Mouse (Mus musculus) liver, adult 2 months (tissue): Measurements from ENCODE around the gene Tradd. TPM values are rescaled to one million over a fixed set of nuclear protein-coding genes. Genes with fewer than 3 reads are reported as not detected.

ENCODE experiments used
- DNase-seq: peaks from one replicate; pipeline ENCODE4 v3.0.0-alpha.2; 2011; ENCODE audit warnings: low read depth, low spot score; ENCODE audit errors: extremely low read depth
- H3K27ac ChIP-seq: fragments of 200-500 bp; replicated peaks from 2 replicates; pipeline ENCODE4 v1.5.1; 2012; ENCODE audit warnings: low read depth, mild to moderate bottlenecking, control low read depth, inconsistent platforms, low read length; ENCODE audit not compliant: insufficient read depth
- H3K27me3 ChIP-seq: fragments of 200-500 bp; 2 replicates; pipeline ENCODE4 v1.6.1; 2012; ENCODE audit warnings: mild to moderate bottlenecking, moderate library complexity, low read length, inconsistent platforms; ENCODE audit not compliant: control insufficient read depth, insufficient read depth
- H3K36me3 ChIP-seq: fragments of 200-500 bp; 2 replicates; pipeline ENCODE4 v1.6.1; 2012; ENCODE audit warnings: low read length, inconsistent platforms; ENCODE audit not compliant: control insufficient read depth, insufficient read depth
- H3K4me1 ChIP-seq: fragments of 200-500 bp; 2 replicates; pipeline ENCODE4 v1.6.1; 2011; ENCODE audit warnings: low read length; ENCODE audit not compliant: control insufficient read depth, insufficient read depth
- H3K4me3 ChIP-seq: fragments of 200-500 bp; 2 replicates; pipeline ENCODE4 v1.5.1; 2011; ENCODE audit warnings: low read depth, mild to moderate bottlenecking, control low read depth, low read length, moderate library complexity; ENCODE audit not compliant: insufficient read depth
- H3K79me2 ChIP-seq: fragments of 200-500 bp; 2 replicates; pipeline ENCODE4 v1.6.1; 2012; ENCODE audit warnings: inconsistent platforms, mild to moderate bottlenecking, low read length, moderate library complexity; ENCODE audit not compliant: control insufficient read depth, insufficient read depth
- H3K9ac ChIP-seq: fragments of 200-500 bp; 2 replicates; pipeline ENCODE4 v1.6.1; 2012; ENCODE audit warnings: low read depth, mild to moderate bottlenecking, control low read depth, inconsistent platforms, low read length
- CTCF ChIP-seq: fragments of 200-500 bp; IDR thresholded peaks from 2 replicates; pipeline ENCODE4 v1.5.1; 2011; ENCODE audit warnings: low read depth, low read length, control low read depth
- POLR2A ChIP-seq: fragments of 200-500 bp; IDR thresholded peaks from 2 replicates; pipeline ENCODE4 v1.6.1; 2011; ENCODE audit warnings: low read length, control low read depth; ENCODE audit not compliant: insufficient read depth; ENCODE audit errors: extremely low read depth
- WGBS: fragments of 180-500 bp; shearing (Covaris S2); methylation state at CpG from one replicate; pipeline ENCODE4 v1.1.7; 2018; 5-methylcytosine and 5-hydroxymethylcytosine counted together
- polyA plus RNA-seq: library from polyadenylated mRNA; depleted of rRNA; stranded (reverse); fragments of >200 nt; gene quantifications from 2 replicates; pipeline ENCODE4 v1.2.3, GENCODE M21; 2012; rRNA removed
- total RNA-seq: library from RNA; depleted of rRNA; stranded (reverse); fragments of >200 nt; gene quantifications from 2 replicates; pipeline ENCODE4 v1.2.3, GENCODE M21; 2014; rRNA removed

Gene Tradd
- total and polyA plus RNA-seq, 2 experiments, result 11.8 to 16.1 TPM

- no peak for TF ChIP-seq POLR2A
- TF ChIP-seq CTCF, result no peak
- H3K4me3 ChIP-seq, result no peak overlapping the region
- peaks cover 8% of the 10 kb centered on the region; the same call in 1 of the 2 replicates for H3K4me1 ChIP-seq
- no peaks in the 10 kb centered on the region; the same call in 1 of the 2 replicates for H3K79me2 ChIP-seq
- no peaks in the 10 kb centered on the region for H3K27me3 ChIP-seq
- DNase-seq, result peak; percentile 86
- peak overlapping the region; percentile 55; the same call in 1 of the 2 replicates for H3K27ac ChIP-seq
- H3K9ac ChIP-seq, result no peak overlapping the region
- peaks cover 4% of the 10 kb centered on the region; the same call in 1 of the 2 replicates for H3K36me3 ChIP-seq
- 67% methylated on average over 1 of the region's 1 CpGs for WGBS
These were observed 55.0 kb downstream of the Tradd start for GRCm38 (mm10) chr8:105209153-105210110.

Other genes with a start within 250 kb of the Tradd start
- gene Ces3a, start 216.0 kb downstream of the Tradd start, total RNA-seq, result 819 and 925 TPM in 2 replicates
- 768 and 1,045 TPM in 2 replicates for gene Ces3a, start 216.0 kb downstream of the Tradd start, polyA plus RNA-seq
- 271 and 504 TPM in 2 replicates for gene Ces3b, start 180.9 kb downstream of the Tradd start, total RNA-seq
- gene Ces3b, start 180.9 kb downstream of the Tradd start, polyA plus RNA-seq, result 213 and 453 TPM in 2 replicates
- gene Ces4a, start 132.8 kb downstream of the Tradd start, total RNA-seq, result 0.13 and 0.55 TPM in 2 replicates
- 0.09 and 0.93 TPM in 2 replicates for gene Ces4a, start 132.8 kb downstream of the Tradd start, polyA plus RNA-seq
- gene Cbfb, start 93.9 kb downstream of the Tradd start, total RNA-seq, result 13.2 and 15.7 TPM in 2 replicates
- gene Cbfb, start 93.9 kb downstream of the Tradd start, polyA plus RNA-seq, result 1.8 and 2.8 TPM in 2 replicates
- gene D230025D16Rik, start 39.5 kb downstream of the Tradd start, total RNA-seq, result 67.3 and 67.5 TPM in 2 replicates
- gene D230025D16Rik, start 39.5 kb downstream of the Tradd start, polyA plus RNA-seq, result 39.0 and 54.9 TPM in 2 replicates
- 0.74 and 0.87 TPM in 2 replicates for gene B3gnt9, start 9.5 kb downstream of the Tradd start, total RNA-seq
- 1.2 and 1.4 TPM in 2 replicates for gene B3gnt9, start 9.5 kb downstream of the Tradd start, polyA plus RNA-seq
- 1.9 and 3.4 TPM in 2 replicates for gene Fbxl8, start within 50 bp of the Tradd start, total RNA-seq
- 6.7 and 7.3 TPM in 2 replicates for gene Fbxl8, start within 50 bp of the Tradd start, polyA plus RNA-seq
- gene Hsf4, start 5.2 kb upstream of the Tradd start, total RNA-seq, result 4.4 and 4.8 TPM in 2 replicates
- 9.4 and 11.0 TPM in 2 replicates for gene Hsf4, start 5.2 kb upstream of the Tradd start, polyA plus RNA-seq
- gene Nol3, start 11.5 kb upstream of the Tradd start, total RNA-seq, result 0.27 and 0.37 TPM in 2 replicates
- 0.40 and 0.43 TPM in 2 replicates for gene Nol3, start 11.5 kb upstream of the Tradd start, polyA plus RNA-seq
- 0.46 and 1.0 TPM in 2 replicates for gene 4931428F04Rik, start 25.3 kb upstream of the Tradd start, total RNA-seq
- gene 4931428F04Rik, start 25.3 kb upstream of the Tradd start, polyA plus RNA-seq, result 0.92 and 1.7 TPM in 2 replicates
- 3.6 TPM in 2 replicates for gene Exoc3l, start 31.5 kb upstream of the Tradd start, total RNA-seq
- 4.6 and 9.3 TPM in 2 replicates for gene Exoc3l, start 31.5 kb upstream of the Tradd start, polyA plus RNA-seq
- 4.4 and 7.2 TPM in 2 replicates for gene E2f4, start 33.1 kb upstream of the Tradd start, total RNA-seq
- 41.7 and 59.0 TPM in 2 replicates for gene E2f4, start 33.1 kb upstream of the Tradd start, polyA plus RNA-seq
- 16.8 and 19.5 TPM in 2 replicates for gene Elmo3, start 41.0 kb upstream of the Tradd start, total RNA-seq
- gene Elmo3, start 41.0 kb upstream of the Tradd start, polyA plus RNA-seq, result 32.4 and 33.4 TPM in 2 replicates
- gene Lrrc29, start 61.7 kb upstream of the Tradd start, total RNA-seq, result 3.0 and 3.2 TPM in 2 replicates
- gene Lrrc29, start 61.7 kb upstream of the Tradd start, polyA plus RNA-seq, result 7.9 and 12.9 TPM in 2 replicates
- gene Tmem208, start 61.7 kb upstream of the Tradd start, total RNA-seq, result 97.9 and 104 TPM in 2 replicates
- 87.5 and 90.9 TPM in 2 replicates for gene Tmem208, start 61.7 kb upstream of the Tradd start, polyA plus RNA-seq
- gene Fhod1, start 83.3 kb upstream of the Tradd start, total RNA-seq, result 1.7 and 1.9 TPM in 2 replicates
- gene Fhod1, start 83.3 kb upstream of the Tradd start, polyA plus RNA-seq, result 3.2 and 7.8 TPM in 2 replicates
- under 0.01 and 0.20 TPM in 2 replicates for gene Slc9a5, start 84.2 kb upstream of the Tradd start, total RNA-seq
- gene Slc9a5, start 84.2 kb upstream of the Tradd start, polyA plus RNA-seq, result 0.15 and 0.53 TPM in 2 replicates
- under 0.01 and 0.13 TPM in 2 replicates for gene Plekhg4, start 108.7 kb upstream of the Tradd start, total RNA-seq
- 0.09 TPM in 1 of 2 replicates, not detected in the other for gene Plekhg4, start 108.7 kb upstream of the Tradd start, polyA plus RNA-seq
- gene Kctd19, start 148.9 kb upstream of the Tradd start, total RNA-seq, result not detected in 2 replicates
- gene Kctd19, start 148.9 kb upstream of the Tradd start, polyA plus RNA-seq, result not detected in 2 replicates
- not detected in 2 replicates for gene Lrrc36, start 149.0 kb upstream of the Tradd start, total RNA-seq
- gene Lrrc36, start 149.0 kb upstream of the Tradd start, polyA plus RNA-seq, result not detected in 2 replicates
- 0.47 and 0.65 TPM in 2 replicates for gene Tppp3, start 206.9 kb upstream of the Tradd start, total RNA-seq
- 0.51 and 0.80 TPM in 2 replicates for gene Tppp3, start 206.9 kb upstream of the Tradd start, polyA plus RNA-seq
- gene Zdhhc1, start 232.3 kb upstream of the Tradd start, total RNA-seq, result 1.9 and 2.3 TPM in 2 replicates
- gene Zdhhc1, start 232.3 kb upstream of the Tradd start, polyA plus RNA-seq, result 2.3 and 4.5 TPM in 2 replicates